Mouse (Mus musculus) erythroblast, embryonic 14.5 days (primary cell): ENCODE data around the gene Oard1.

ENCODE experiments used
- GATA1 ChIP-seq: IDR thresholded peaks from 2 replicates; pipeline ENCODE4 v1.6.1; 2012; ENCODE audit warnings: low read length, inconsistent platforms, mixed read lengths
- TAL1 ChIP-seq: IDR thresholded peaks from 3 replicates; pipeline ENCODE4 v1.6.1; 2012; ENCODE audit warnings: low read length, inconsistent platforms, mixed read lengths

GRCm38 (mm10) chr17:48409380-48410298, at the start of gene Oard1, which contains the start of gene Nfya:
- TF ChIP-seq GATA1: no peak
- TF ChIP-seq TAL1: no peak
